Mouse (Mus musculus) myocyte (in vitro differentiated cells): ENCODE measurements around the gene Paqr4.

Source experiments
- MYOG ChIP-seq, 3 experiments: IDR thresholded peaks; one replicate each; pipeline ENCODE4 v1.6.1; 2011; ENCODE audit warnings: control low read depth in 2 of 3, low read depth in 2 of 3, mild to moderate bottlenecking in 2 of 3; ENCODE audit not compliant: insufficient read length in 2 of 3, control insufficient read depth in 1 of 3, insufficient read depth in 1 of 3
- POLR2A ChIP-seq: IDR thresholded peaks from one replicate; pipeline ENCODE4 v1.6.1; 2011; ENCODE audit warnings: low read depth, mild to moderate bottlenecking, control low read depth, moderate library complexity; ENCODE audit not compliant: insufficient read length
- TCF3 ChIP-seq: IDR thresholded peaks from one replicate; pipeline ENCODE4 v1.6.1; 2011; ENCODE audit warnings: low read depth, control low read depth; ENCODE audit not compliant: insufficient read length
- USF1 ChIP-seq: IDR thresholded peaks from one replicate; pipeline ENCODE4 v1.6.1; 2011; ENCODE audit warnings: low read depth, mild to moderate bottlenecking, control low read depth, moderate library complexity

DNA sequence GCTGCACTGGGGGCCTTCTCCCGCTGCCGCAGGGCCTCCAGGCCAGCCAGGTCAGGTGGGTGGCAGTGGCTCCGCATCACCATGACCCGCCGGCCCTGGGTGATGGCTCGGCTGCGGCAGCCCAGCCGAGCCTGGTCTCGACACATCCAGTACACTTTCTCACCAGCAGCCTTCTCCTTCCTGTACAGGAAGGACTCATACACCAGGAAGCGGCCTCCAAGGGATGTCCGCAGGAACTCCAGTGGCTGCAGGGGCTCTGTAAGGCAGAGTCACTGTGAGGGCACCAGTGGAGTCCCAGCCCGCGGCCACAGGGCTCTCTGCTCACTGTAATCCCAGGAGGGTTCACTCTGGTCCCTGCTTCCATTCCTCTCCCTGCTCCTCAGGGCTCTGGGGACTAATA, 15.0 kb upstream of the Paqr4 start:
- TF ChIP-seq MYOG (IDR thresholded peaks at IDR 0.05; ENCODE audit: control insufficient read depth in 1 of 3, insufficient read depth in 1 of 3, insufficient read length in 2 of 3, low read depth in 2 of 3) = no peak
- no peak for TF ChIP-seq USF1
- no peak for TF ChIP-seq POLR2A
- TF ChIP-seq TCF3 = no peak
